Mouse (Mus musculus) hindbrain, postnatal 0 days (tissue): ENCODE measurements around the gene Fam189a1. TPM values are rescaled to one million over a fixed set of nuclear protein-coding genes. Genes with fewer than 3 reads are reported as not detected.

Experiments
- ATAC-seq: fragments of 200-750 bp; cut with Nextera tagmentation; 2 replicates; pipeline ENCODE4 v1.8.0; 2017; ENCODE audit warnings: mild to moderate bottlenecking, moderate TSS enrichment, moderate library complexity
- DNase-seq: peaks from one replicate; pipeline ENCODE4 v3.0.0-alpha.2; 2015; ENCODE audit warnings: low spot score
- H3K27ac ChIP-seq: fragments of 300-500 bp; sonication (generic); 2 replicates; pipeline ENCODE4 v1.5.1; 2014; ENCODE audit warnings: mild to moderate bottlenecking
- H3K27me3 ChIP-seq: fragments of 300-500 bp; sonication (generic); 2 replicates; pipeline ENCODE4 v1.6.1; 2014; ENCODE audit warnings: low read length, mixed read lengths; ENCODE audit not compliant: insufficient read depth
- H3K36me3 ChIP-seq: fragments of 300-500 bp; sonication (generic); 2 replicates; pipeline ENCODE4 v1.6.1; 2014; ENCODE audit warnings: low read length, mixed read lengths; ENCODE audit not compliant: insufficient read depth
- H3K4me1 ChIP-seq: fragments of 300-500 bp; sonication (generic); 2 replicates; pipeline ENCODE4 v1.6.1; 2014; ENCODE audit warnings: antibody characterized with exemption, low read length, mixed read lengths; ENCODE audit not compliant: insufficient read depth
- H3K4me2 ChIP-seq: fragments of 300-500 bp; sonication (generic); 2 replicates; pipeline ENCODE4 v1.6.1; 2014; ENCODE audit warnings: low read depth, mild to moderate bottlenecking, low read length, moderate library complexity, mixed read lengths
- H3K4me3 ChIP-seq: fragments of 300-500 bp; sonication (generic); 2 replicates; pipeline ENCODE4 v1.5.1; 2014; ENCODE audit warnings: low read length
- H3K9ac ChIP-seq: fragments of 300-500 bp; sonication (generic); replicated peaks from 2 replicates; pipeline ENCODE4 v1.6.1; 2014; ENCODE audit warnings: mild to moderate bottlenecking, low read length, moderate library complexity, mixed read lengths
- H3K9me3 ChIP-seq: fragments of 300-500 bp; sonication (generic); 2 replicates; pipeline ENCODE4 v1.6.1; 2016; ENCODE audit warnings: low read length, mixed read lengths
- CTCF ChIP-seq: IDR thresholded peaks from 2 replicates; pipeline ENCODE4 v1.5.1; 2016; ENCODE audit warnings: antibody characterized with exemption, control low read depth, low read depth
- WGBS: fragments of 180-500 bp; shearing (Covaris S2); extraction: QIAGEN DNeasy Blood & Tissue Kit; methylation state at CpG from one replicate; pipeline ENCODE4 v1.1.7; 2014; 5-methylcytosine and 5-hydroxymethylcytosine counted together
- polyA plus RNA-seq: library from polyadenylated mRNA; unstranded; fragments of >200 nt; fragmentation: Nextera tagmentation; extraction: Ambion mirVana; gene quantifications from 2 replicates; pipeline ENCODE4 v1.2.1, GENCODE M21; 2015
- total RNA-seq: library from RNA; depleted of rRNA; stranded (reverse); fragments of >200 nt; gene quantifications from 2 replicates; pipeline ENCODE4 v1.2.3, GENCODE M21; 2014

The Fam189a1 gene
- total and polyA plus RNA-seq, 2 experiments from 2014 or later, result 16.8 to 28.4 TPM

GRCm38 (mm10) chr7:64906955-64907354 is 249.4 kb downstream of the Fam189a1 start:
- H3K36me3 ChIP-seq, result no peaks in the 10 kb centered on the region
- 81% methylated on average over 5 of the region's 5 CpGs for WGBS
- H3K27me3 ChIP-seq, result no peaks in the 10 kb centered on the region
- H3K4me3 ChIP-seq, result no peak overlapping the region
- no peaks in the 10 kb centered on the region for H3K4me1 ChIP-seq
- ATAC-seq, result no peak
- no peaks in the 10 kb centered on the region for H3K9me3 ChIP-seq
- DNase-seq, result no peak
- no peak for TF ChIP-seq CTCF
- no peak overlapping the region for H3K4me2 ChIP-seq
- H3K27ac ChIP-seq, result no peak overlapping the region
- H3K9ac ChIP-seq, result no peak overlapping the region

- TF ChIP-seq CTCF, result no peak
- Histone ChIP-seq H3K4me3 (no peak overlapping the region), H3K9me3 (no peaks in the 10 kb centered on the region), H3K36me3 (no peaks in the 10 kb centered on the region), H3K4me1 (no peaks in the 10 kb centered on the region), H3K27me3 (no peaks in the 10 kb centered on the region), H3K9ac (no peak overlapping the region), H3K4me2 (no peak overlapping the region), H3K27ac (no peak overlapping the region)
- ATAC-seq (no peak), DNase-seq (no peak)
- 93% methylated on average over 3 of the region's 3 CpGs for WGBS
These were observed 250.9 kb downstream of the Fam189a1 start for GRCm38 (mm10) chr7:64905506-64905905.

GRCm38 (mm10) chr7:64900249-64900648 is 256.1 kb downstream of the Fam189a1 start:
- Histone ChIP-seq H3K27me3 (no peaks in the 10 kb centered on the region), H3K9me3 (no peaks in the 10 kb centered on the region), H3K27ac (no peak overlapping the region), H3K4me2 (no peak overlapping the region), H3K4me1 (no peaks in the 10 kb centered on the region), H3K4me3 (no peak overlapping the region), H3K9ac (no peak overlapping the region), H3K36me3 (no peaks in the 10 kb centered on the region)
- WGBS, result 58% methylated on average over 2 of the region's 2 CpGs
- DNase-seq, result peak; percentile 30
- TF ChIP-seq CTCF, result no peak
- no peak for ATAC-seq

- WGBS, result 72% methylated on average over 6 of the region's 6 CpGs
- Histone ChIP-seq H3K9me3 (no peaks in the 10 kb centered on the region), H3K4me3 (no peak overlapping the region), H3K27me3 (no peaks in the 10 kb centered on the region), H3K36me3 (no peaks in the 10 kb centered on the region), H3K9ac (no peak overlapping the region), H3K4me1 (no peaks in the 10 kb centered on the region), H3K27ac (no peak overlapping the region), H3K4me2 (no peak overlapping the region)
- DNase-seq (no peak), ATAC-seq (no peak)
- TF ChIP-seq CTCF, result no peak
These were observed 259.8 kb downstream of the Fam189a1 start for GRCm38 (mm10) chr7:64896587-64896986.

- TF ChIP-seq CTCF, result no peak
- H3K4me3 ChIP-seq, result no peak overlapping the region
- no peaks in the 10 kb centered on the region for H3K27me3 ChIP-seq
- H3K27ac ChIP-seq, result no peak overlapping the region
- H3K4me2 ChIP-seq, result no peak overlapping the region
- H3K36me3 ChIP-seq, result no peaks in the 10 kb centered on the region
- H3K9me3 ChIP-seq, result no peaks in the 10 kb centered on the region
- 0 out of 2 replicates have a peak, but pooled peaks cover 3% of the 10 kb centered on the region for H3K4me1 ChIP-seq
- 39% methylated on average over 5 of the region's 5 CpGs for WGBS
- no peak overlapping the region for H3K9ac ChIP-seq
- peak; percentile 58 for ATAC-seq
- no peak for DNase-seq
These were observed 260.7 kb downstream of the Fam189a1 start for GRCm38 (mm10) chr7:64895685-64896101.

- Histone ChIP-seq H3K4me3 (no peak overlapping the region), H3K27me3 (no peaks in the 10 kb centered on the region), H3K4me1 (0 out of 2 replicates have a peak, but pooled peaks cover 3% of the 10 kb centered on the region), H3K9me3 (no peaks in the 10 kb centered on the region), H3K4me2 (no peak overlapping the region), H3K9ac (no peak overlapping the region), H3K27ac (no peak overlapping the region), H3K36me3 (no peaks in the 10 kb centered on the region)
- 62% methylated on average over 3 of the region's 3 CpGs for WGBS
- no peak for ATAC-seq
- TF ChIP-seq CTCF, result no peak
- DNase-seq, result no peak
These were observed 265.2 kb downstream of the Fam189a1 start for GRCm38 (mm10) chr7:64891139-64891538.

- no peaks in the 10 kb centered on the region for H3K9me3 ChIP-seq
- no peaks in the 10 kb centered on the region for H3K27me3 ChIP-seq
- 0 out of 2 replicates have a peak, but pooled peaks cover 3% of the 10 kb centered on the region for H3K4me1 ChIP-seq
- no peak overlapping the region for H3K9ac ChIP-seq
- TF ChIP-seq CTCF, result no peak
- WGBS, result 34% methylated on average over 9 of the region's 9 CpGs
- peak; percentile 86 for DNase-seq
- H3K4me2 ChIP-seq, result no peak overlapping the region
- H3K27ac ChIP-seq, result no peak overlapping the region
- H3K4me3 ChIP-seq, result no peak overlapping the region
- H3K36me3 ChIP-seq, result no peaks in the 10 kb centered on the region
- ATAC-seq, result peak; percentile 53; the same call in 1 of the 2 replicates
These were observed 266.5 kb downstream of the Fam189a1 start for GRCm38 (mm10) chr7:64889919-64890318.
